Mouse (Mus musculus): ENCODE results near the gene Slc6a20b.

DNA sequence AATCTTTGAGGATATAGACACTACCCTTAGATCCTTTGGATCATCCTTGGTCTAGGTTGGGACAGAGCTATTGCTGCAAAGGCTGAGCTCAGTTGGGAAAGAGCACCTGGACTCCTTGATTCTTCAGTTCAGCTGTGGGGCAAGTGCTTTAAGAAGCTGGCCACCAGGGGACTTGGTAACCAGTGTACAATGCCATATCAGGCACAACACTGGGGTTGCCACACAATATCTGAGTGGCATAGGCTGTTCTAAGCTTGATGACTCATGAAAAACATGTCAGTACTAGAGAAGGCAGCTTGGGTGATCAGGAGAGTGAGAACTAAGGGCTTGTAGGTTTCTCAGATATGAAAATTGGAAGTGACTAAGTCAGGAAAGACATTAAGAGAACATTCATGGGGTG, 26.6 kb upstream of the Slc6a20b start:
- TF ChIP-seq POLR2A (IDR thresholded peaks at IDR 0.05; ENCODE audit: low read depth, low read length), result no peak
- no peak for TF ChIP-seq CTCF (IDR thresholded peaks at IDR 0.05; ENCODE audit: borderline replicate concordance, insufficient read depth, low read length)
